Mouse (Mus musculus) cerebral cortex, adult 2 months (tissue): Measurements from ENCODE around the gene Hnrnpab.

Experiments used
- WGBS: fragments of 180-500 bp; shearing (Covaris S2); methylation state at CpG from one replicate; pipeline ENCODE4 v1.1.7; 2018; 5-methylcytosine and 5-hydroxymethylcytosine counted together

Gene Hnrnpab

DNA sequence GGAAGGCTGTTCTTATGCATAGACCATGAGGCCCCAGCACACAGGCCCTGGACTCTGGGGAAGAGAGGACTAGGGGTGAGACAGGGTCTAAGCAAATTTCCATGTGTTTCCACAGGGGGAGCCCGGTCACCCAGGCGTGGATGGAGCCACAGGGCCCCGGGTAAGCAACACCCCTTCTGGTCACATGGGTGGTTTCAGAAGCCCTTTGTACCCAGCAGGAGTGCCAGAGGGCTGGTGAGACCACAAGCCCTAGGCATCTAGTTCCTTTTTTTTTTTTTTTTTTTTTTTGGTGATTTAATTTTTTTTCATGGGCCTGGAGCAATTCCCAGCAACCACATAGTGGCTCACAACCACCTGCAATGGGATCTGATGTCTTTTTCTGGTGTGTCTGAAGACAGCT, 41.6 kb downstream of the Hnrnpab start:
- 40% methylated on average over 3 of the region's 3 CpGs for WGBS

DNA sequence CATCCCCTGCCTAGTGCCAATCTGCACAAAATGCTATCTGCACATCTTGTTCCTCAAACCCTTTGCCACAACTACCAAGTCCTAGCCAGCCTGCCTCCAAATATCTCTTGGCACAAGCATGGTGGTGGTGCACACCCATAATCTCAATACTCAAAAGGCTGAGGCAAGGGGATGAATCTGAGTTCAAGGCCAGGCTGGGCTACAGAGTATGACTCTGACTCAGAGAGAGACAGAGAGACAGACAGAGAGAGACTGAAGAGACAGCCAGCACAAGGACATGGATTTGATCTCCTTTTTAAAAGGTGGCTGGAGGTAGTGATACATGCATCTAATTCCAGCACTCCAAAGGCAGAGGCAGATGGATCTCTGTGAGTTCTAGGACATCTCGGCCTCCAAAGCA, 43.4 kb downstream of the Hnrnpab start:
- WGBS: 93% methylated on average over 1 of the region's 1 CpGs

DNA sequence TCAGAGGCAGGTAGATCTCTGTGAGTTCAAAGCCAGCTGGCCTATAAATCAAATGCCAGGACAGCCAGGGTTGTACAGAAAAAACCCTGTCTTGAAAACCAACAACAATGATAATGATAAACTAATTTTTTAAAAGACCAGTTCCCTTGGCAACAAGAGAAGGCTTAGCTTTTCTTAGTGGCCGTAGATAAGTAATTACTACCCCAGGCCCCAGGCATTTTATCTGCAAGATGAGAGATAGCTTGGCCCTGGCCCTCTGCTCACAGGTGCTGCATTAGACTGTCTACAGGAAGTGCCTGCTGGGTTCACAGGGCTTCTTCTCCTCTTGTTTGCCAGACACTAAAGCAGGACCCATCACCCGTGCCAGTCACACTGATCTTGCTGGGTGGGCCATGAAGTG, 51.6 kb downstream of the Hnrnpab start:
- WGBS: 82% methylated on average over 2 of the region's 2 CpGs

DNA sequence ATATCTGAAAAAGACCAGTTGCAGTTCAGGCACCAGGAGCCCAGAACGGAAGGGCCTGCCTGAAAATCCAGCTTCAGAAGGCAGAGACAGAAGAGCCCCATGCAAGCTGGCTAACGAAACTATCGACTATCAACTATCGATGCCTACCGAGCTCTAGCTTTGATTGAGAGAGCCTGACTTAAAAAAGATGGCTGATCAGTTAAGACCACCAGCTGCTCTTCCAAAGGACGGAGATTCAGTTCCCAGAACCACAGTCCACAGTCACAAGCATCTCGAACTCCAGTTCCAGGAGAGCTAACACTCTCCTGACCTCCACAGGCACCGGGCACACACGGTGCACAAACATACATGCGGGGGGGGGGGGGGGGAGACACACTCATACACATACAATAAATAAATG, 52.1 kb downstream of the Hnrnpab start:
- 76% methylated on average over 10 of the region's 10 CpGs for WGBS

DNA sequence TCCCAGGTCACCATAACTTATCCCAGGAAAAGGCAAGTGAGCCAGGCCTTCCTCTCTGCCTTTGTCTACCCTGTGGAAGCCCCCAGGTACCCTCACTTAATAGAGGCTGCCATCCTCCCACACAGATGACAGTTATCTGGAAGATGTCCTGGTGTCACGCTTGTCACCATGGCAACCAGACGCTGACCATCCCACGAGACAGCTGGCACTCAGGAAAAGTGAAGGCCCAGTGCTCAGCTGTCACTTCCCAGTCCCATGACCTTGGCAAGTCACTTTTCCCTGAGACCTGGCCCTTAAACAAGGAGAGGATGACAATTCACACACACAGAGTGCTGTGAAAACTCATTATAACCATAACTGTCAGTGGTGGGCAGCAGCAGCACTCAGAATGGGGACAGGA, 54.6 kb downstream of the Hnrnpab start:
- 62% methylated on average over 3 of the region's 3 CpGs for WGBS

DNA sequence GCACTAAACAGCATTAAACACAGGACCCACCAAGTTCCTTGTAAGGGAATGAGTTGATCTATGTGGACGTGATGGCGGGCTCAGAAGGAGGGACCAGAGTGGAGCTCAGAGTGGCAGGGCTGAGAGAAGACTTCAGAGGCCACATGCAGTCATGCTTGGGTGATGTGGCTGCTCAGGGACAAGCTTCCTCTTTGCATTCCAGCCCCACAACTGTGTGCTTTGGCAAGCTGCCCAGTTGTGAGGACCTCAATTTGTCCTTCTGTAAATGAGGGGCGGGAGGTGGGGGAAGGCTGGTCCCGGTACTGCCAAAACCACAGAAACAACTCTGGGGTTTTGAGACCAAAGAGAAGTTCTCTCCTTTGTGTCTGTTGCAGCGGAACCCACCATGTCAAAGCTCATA, 55.4 kb downstream of the Hnrnpab start:
- WGBS: 68% methylated on average over 5 of the region's 5 CpGs
